Mouse (Mus musculus) MEL (cell line): ENCODE data around the gene Amer2. TPM values are rescaled to one million over a fixed set of nuclear protein-coding genes. Genes with fewer than 3 reads are reported as not detected.

Experiments
- DNase-seq: peaks from one replicate; pipeline ENCODE4 v3.0.0; 2011; ENCODE audit warnings: low read depth, low spot score
- H3K27ac ChIP-seq: 2 replicates; pipeline ENCODE4 v1.5.1; 2012; ENCODE audit warnings: low read depth, mild to moderate bottlenecking, control low read depth, low read length, moderate library complexity; ENCODE audit not compliant: control insufficient read depth
- H3K27me3 ChIP-seq, 2 experiments: fragments of 150-350 bp in 1 of 2; sonication (generic) in 1 of 2; 2 replicates each; pipeline ENCODE4 v1.6.1; 2012; ENCODE audit warnings: low read length in 2 of 2, mild to moderate bottlenecking in 2 of 2, improper control_type of control experiment in 1 of 2, moderate library complexity in 1 of 2; ENCODE audit not compliant: insufficient read depth in 2 of 2, control insufficient read depth in 1 of 2
- H3K36me3 ChIP-seq, 2 experiments: 2 replicates each; pipeline ENCODE4 v1.6.1; 2012 to 2014; ENCODE audit warnings: low read length in 2 of 2, improper control_type of control experiment in 1 of 2, inconsistent platforms in 1 of 2, mild to moderate bottlenecking in 1 of 2; ENCODE audit not compliant: insufficient read depth in 2 of 2, control insufficient read depth in 1 of 2
- H3K4me1 ChIP-seq, 2 experiments: fragments of 150-350 bp in 1 of 2; sonication (generic) in 1 of 2; 2 replicates each; pipeline ENCODE4 v1.6.1; 2012; ENCODE audit warnings: low read length in 2 of 2, improper control_type of control experiment in 1 of 2, mild to moderate bottlenecking in 1 of 2; ENCODE audit not compliant: insufficient read depth in 2 of 2, control insufficient read depth in 1 of 2
- H3K4me3 ChIP-seq, 2 experiments: fragments of 150-350 bp in 1 of 2; sonication (generic) in 1 of 2; 2 replicates each; pipeline ENCODE4 v1.5.1; 2012; ENCODE audit warnings: low read depth in 2 of 2, low read length in 2 of 2, mild to moderate bottlenecking in 2 of 2, moderate library complexity in 2 of 2, control low read depth in 1 of 2, improper control_type of control experiment in 1 of 2; ENCODE audit not compliant: control insufficient read depth in 1 of 2, insufficient read depth in 1 of 2
- H3K79me2 ChIP-seq: 2 replicates; pipeline ENCODE4 v1.6.1; 2012; ENCODE audit warnings: mild to moderate bottlenecking, low read length, moderate library complexity; ENCODE audit not compliant: control insufficient read depth, poor library complexity, insufficient read depth
- H3K9ac ChIP-seq: 2 replicates; pipeline ENCODE4 v1.6.1; 2012; ENCODE audit warnings: low read depth, mild to moderate bottlenecking, control low read depth, low read length, moderate library complexity; ENCODE audit not compliant: control insufficient read depth, poor library complexity, severe bottlenecking
- H3K9me3 ChIP-seq: fragments of 150-350 bp; sonication (generic); replicated peaks from 2 replicates; pipeline ENCODE4 v1.6.1; 2012; ENCODE audit warnings: mild to moderate bottlenecking, low read length, improper control_type of control experiment, moderate library complexity; ENCODE audit not compliant: insufficient read depth
- CHD2 ChIP-seq: IDR thresholded peaks from 2 replicates; pipeline ENCODE4 v1.6.1; 2011; ENCODE audit warnings: low read length, improper control_type of control experiment
- CTCF ChIP-seq, 3 experiments: IDR thresholded peaks in 2 of 3; conservative IDR thresholded peaks in 1 of 3; 2 replicates each; pipeline ENCODE4 v1.5.1; 2011 to 2012; ENCODE audit warnings: low read length in 3 of 3, low read depth in 2 of 3, mild to moderate bottlenecking in 2 of 3, improper control_type of control experiment in 1 of 3, inconsistent platforms in 1 of 3, mixed read lengths in 1 of 3, moderate library complexity in 1 of 3; ENCODE audit not compliant: control insufficient read depth in 1 of 3, insufficient read depth in 1 of 3, poor library complexity in 1 of 3, severe bottlenecking in 1 of 3
- HCFC1 ChIP-seq: IDR thresholded peaks from 2 replicates; pipeline ENCODE4 v1.6.1; 2012; ENCODE audit warnings: low read depth, mild to moderate bottlenecking, inconsistent platforms, low read length, improper control_type of control experiment, moderate library complexity
- KAT2A ChIP-seq: conservative IDR thresholded peaks from 2 replicates; pipeline ENCODE4 v1.6.1; 2012; ENCODE audit warnings: low read depth, low read length, improper control_type of control experiment, inconsistent platforms
- MAFK ChIP-seq: IDR thresholded peaks from 2 replicates; pipeline ENCODE4 v1.6.1; 2011; ENCODE audit warnings: low read depth, mild to moderate bottlenecking, low read length, improper control_type of control experiment, borderline replicate concordance
- MEF2A ChIP-seq: IDR thresholded peaks from 2 replicates; pipeline ENCODE4 v1.6.1; 2014; ENCODE audit warnings: low read depth, mild to moderate bottlenecking, inconsistent platforms, low read length, improper control_type of control experiment; ENCODE audit not compliant: poor library complexity, insufficient replicate concordance, severe bottlenecking; ENCODE audit errors: extremely low read depth
- MYB ChIP-seq: IDR thresholded peaks from 2 replicates; pipeline ENCODE4 v1.6.1; 2011; ENCODE audit warnings: mild to moderate bottlenecking, low read depth, low read length, improper control_type of control experiment
- POLR2AphosphoS2 ChIP-seq: IDR thresholded peaks from 2 replicates; pipeline ENCODE4 v1.6.1; 2011; ENCODE audit warnings: low read length, improper control_type of control experiment
- RCOR1 ChIP-seq: IDR thresholded peaks from 2 replicates; pipeline ENCODE4 v1.6.1; 2012; ENCODE audit warnings: low read depth, mild to moderate bottlenecking, inconsistent platforms, low read length, improper control_type of control experiment
- SMC3 ChIP-seq: IDR thresholded peaks from 2 replicates; pipeline ENCODE4 v1.6.1; 2011; ENCODE audit warnings: low read depth, low read length, improper control_type of control experiment
- TAL1 ChIP-seq: IDR thresholded peaks from 2 replicates; pipeline ENCODE4 v1.6.1; 2012; ENCODE audit warnings: mild to moderate bottlenecking, inconsistent platforms, low read length, moderate library complexity, mixed read lengths
- USF1 ChIP-seq: IDR thresholded peaks from 2 replicates; pipeline ENCODE4 v1.6.1; 2014; ENCODE audit warnings: low read depth, mild to moderate bottlenecking, inconsistent platforms, low read length, improper control_type of control experiment, moderate library complexity
- USF2 ChIP-seq, 2 experiments: IDR thresholded peaks; 2 replicates each; pipeline ENCODE4 v1.6.1; 2011 to 2012; ENCODE audit warnings: improper control_type of control experiment in 2 of 2, low read length in 2 of 2, borderline replicate concordance in 1 of 2, inconsistent platforms in 1 of 2, low read depth in 1 of 2, mild to moderate bottlenecking in 1 of 2; ENCODE audit not compliant: insufficient read depth in 1 of 2
- ZC3H11A ChIP-seq: IDR thresholded peaks from 2 replicates; pipeline ENCODE4 v1.6.1; 2012; ENCODE audit warnings: low read depth, mild to moderate bottlenecking, inconsistent platforms, low read length, improper control_type of control experiment
- ZNF384 ChIP-seq: IDR thresholded peaks from 2 replicates; pipeline ENCODE4 v1.6.1; 2012; ENCODE audit warnings: low read depth, mild to moderate bottlenecking, inconsistent platforms, low read length, improper control_type of control experiment
- polyA plus RNA-seq, 2 experiments: library from polyadenylated mRNA; stranded (reverse) in 1 of 2; unstranded in 1 of 2; fragments of >175 nt in 1 of 2; fragments of >200 nt in 1 of 2; gene quantifications; 2 replicates each; pipeline versions ENCODE4 v1.2.1 to v1.2.4; 2012; ENCODE audit warnings: low replicate concordance in 2 of 2, low read depth in 1 of 2; ENCODE audit not compliant: insufficient read length in 2 of 2, insufficient read depth in 1 of 2, missing spikeins in 1 of 2
- total RNA-seq: library from RNA; depleted of rRNA; stranded (reverse); fragments of 300-350 nt; gene quantifications from 2 replicates; pipeline ENCODE4 v1.2.3, GENCODE M21; 2012

The Amer2 gene
- total and polyA plus RNA-seq, 3 experiments, result 0.01 TPM; not detected in 2

DNA sequence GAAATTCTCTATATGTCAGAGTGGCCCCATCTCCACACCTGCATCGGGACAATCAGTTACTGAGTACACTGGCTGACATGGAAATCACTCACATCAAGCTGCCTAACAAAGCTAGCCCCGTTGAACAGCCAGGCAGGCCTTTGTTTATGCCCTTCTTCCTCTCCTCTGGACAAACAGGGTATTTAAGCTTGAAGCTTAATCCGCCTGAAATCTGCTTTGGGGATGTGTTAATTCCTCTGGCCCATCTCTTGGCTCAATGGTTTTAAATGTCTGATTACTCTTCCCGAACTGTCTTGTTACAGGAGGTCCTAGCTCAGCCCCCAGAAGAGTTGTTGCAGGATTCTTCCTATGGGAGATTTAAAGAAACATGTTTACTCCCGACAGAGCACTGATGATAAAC, 58.5 kb downstream of the Amer2 start:
- H3K79me2 ChIP-seq, result no peaks in the 10 kb centered on the region
- DNase-seq, result no peak
- H3K4me1 ChIP-seq, result no peaks in the 10 kb centered on the region
- H3K27me3 ChIP-seq, result 0 out of 4 replicates have a peak, but pooled peaks cover 0 to 1% of the 10 kb centered on the region in 2 experiments
- H3K9me3 ChIP-seq, result no peaks in the 10 kb centered on the region
- no peak overlapping the region for H3K27ac ChIP-seq
- TF ChIP-seq CTCF (IDR thresholded peaks at IDR 0.05 in 2 of 3, conservative IDR thresholded peaks at IDR 0.05 in 1 of 3; ENCODE audit: control insufficient read depth in 1 of 3, insufficient read depth in 1 of 3, low read depth in 2 of 3, low read length in 3 of 3, poor library complexity in 1 of 3, severe bottlenecking in 1 of 3) (no peak), USF1 (no peak), TAL1 (no peak), MYB (no peak), USF2 (IDR thresholded peaks at IDR 0.05; ENCODE audit: borderline replicate concordance in 1 of 2, insufficient read depth in 1 of 2, low read depth in 1 of 2, low read length in 2 of 2) (no peak), KAT2A (no peak), MEF2A (no peak), HCFC1 (no peak), RCOR1 (no peak), CHD2 (no peak), POLR2AphosphoS2 (no peak), ZNF384 (no peak)
- no peaks in the 10 kb centered on the region for H3K36me3 ChIP-seq
- no peak overlapping the region for H3K4me3 ChIP-seq
- H3K9ac ChIP-seq, result no peak overlapping the region

DNA sequence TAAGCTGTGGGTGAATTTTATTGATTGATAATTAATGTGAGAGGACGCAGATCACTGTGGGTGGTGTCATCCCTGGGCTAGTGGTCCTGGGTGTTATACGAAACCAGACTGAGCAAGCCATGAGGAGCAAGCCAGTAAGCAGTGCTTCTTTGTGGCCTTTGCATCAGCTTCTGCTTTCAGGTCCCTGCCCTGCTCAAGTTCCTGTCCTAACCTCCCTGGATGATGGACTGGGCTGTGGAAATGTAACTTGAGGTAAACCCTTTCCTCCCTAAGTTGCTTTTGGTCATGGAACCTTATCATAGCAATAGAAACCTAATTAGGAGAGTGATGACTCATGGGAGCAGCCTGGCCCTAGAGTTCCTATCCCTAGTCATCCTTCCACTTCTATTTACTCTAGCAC, 59.1 kb downstream of the Amer2 start:
- Histone ChIP-seq H3K4me1 (no peaks in the 10 kb centered on the region), H3K4me3 (no peak overlapping the region), H3K27me3 (peaks cover 0 to 3% of the 10 kb centered on the region in 2 experiments; a peak in 1 of 4 replicates), H3K36me3 (no peaks in the 10 kb centered on the region), H3K9ac (no peak overlapping the region), H3K27ac (no peak overlapping the region), H3K9me3 (no peaks in the 10 kb centered on the region), H3K79me2 (no peaks in the 10 kb centered on the region)
- no peak for TF ChIP-seq ZC3H11A
- DNase-seq, result no peak

DNA sequence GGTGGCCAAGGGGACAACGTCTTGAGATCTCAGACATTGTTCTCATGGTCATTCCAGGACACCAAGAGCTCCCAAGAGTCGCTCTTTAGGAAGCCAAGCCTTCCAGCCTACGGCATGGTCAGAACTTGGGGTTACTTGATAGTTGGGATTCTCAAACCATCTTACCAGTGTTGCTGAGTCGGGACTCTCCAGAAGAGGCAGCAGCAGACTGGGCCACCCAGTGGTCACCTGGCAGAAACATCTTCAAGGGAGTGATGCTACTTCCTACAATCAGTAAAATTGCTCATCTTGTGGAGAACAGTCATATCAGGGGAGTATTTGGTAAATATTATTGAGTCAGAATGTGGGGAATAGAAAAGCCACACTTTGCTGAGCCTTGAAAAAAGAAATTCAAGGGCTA, 62.5 kb downstream of the Amer2 start:
- H3K4me1 ChIP-seq, result no peaks in the 10 kb centered on the region
- no peak overlapping the region for H3K27ac ChIP-seq
- H3K4me3 ChIP-seq, result no peak overlapping the region
- no peaks in the 10 kb centered on the region for H3K36me3 ChIP-seq
- no peak overlapping the region for H3K9ac ChIP-seq
- DNase-seq, result no peak
- no peaks in the 10 kb centered on the region for H3K9me3 ChIP-seq
- peak in 1 of 3 experiments; percentile 32; a peak in 3 of 6 replicates for TF ChIP-seq CTCF (IDR thresholded peaks at IDR 0.05 in 2 of 3, conservative IDR thresholded peaks at IDR 0.05 in 1 of 3; ENCODE audit: control insufficient read depth in 1 of 3, insufficient read depth in 1 of 3, low read depth in 2 of 3, low read length in 3 of 3, poor library complexity in 1 of 3, severe bottlenecking in 1 of 3)
- TF ChIP-seq SMC3, result peak; percentile 19; the same call in 1 of the 2 replicates
- TF ChIP-seq MAFK, result no peak
- TF ChIP-seq, all 39 proteins: peak for 2
- H3K27me3 ChIP-seq, result peaks cover 0 to 3% of the 10 kb centered on the region in 2 experiments; a peak in 1 of 4 replicates
- H3K79me2 ChIP-seq, result no peaks in the 10 kb centered on the region
